Mouse (Mus musculus): ENCODE data around the gene Aldh8a1.
A peak's percentile ranks its signal among the peaks of the same experiment; 100 is the strongest.
"Not testable (repeated sequence)": the region's sequence is repeated elsewhere in the genome, so short reads cannot be mapped to it uniquely, and the experiment has no call there.

Gene Aldh8a1

DNA sequence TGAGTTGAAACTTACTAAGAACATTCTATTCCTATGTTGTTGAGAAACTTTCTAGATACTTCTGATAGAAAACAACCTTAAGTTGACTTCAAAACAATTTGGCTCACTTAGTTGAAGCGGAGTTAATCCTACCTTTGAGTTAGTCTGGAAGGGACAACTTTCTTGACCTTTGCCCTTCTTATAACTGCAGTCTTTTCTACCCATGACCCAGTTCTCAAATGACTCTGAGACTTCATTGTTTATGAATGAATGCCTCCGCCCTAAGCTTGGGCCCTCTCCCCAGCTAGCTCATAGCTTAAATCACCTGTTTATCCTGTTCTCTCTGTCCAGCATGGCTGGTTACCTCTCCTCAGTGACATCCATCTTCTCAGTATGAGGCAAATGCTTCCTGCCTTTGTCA, 7.5 kb upstream of the Aldh8a1 start:
- DNase-seq (ENCODE audit: low spot score): no peak

DNA sequence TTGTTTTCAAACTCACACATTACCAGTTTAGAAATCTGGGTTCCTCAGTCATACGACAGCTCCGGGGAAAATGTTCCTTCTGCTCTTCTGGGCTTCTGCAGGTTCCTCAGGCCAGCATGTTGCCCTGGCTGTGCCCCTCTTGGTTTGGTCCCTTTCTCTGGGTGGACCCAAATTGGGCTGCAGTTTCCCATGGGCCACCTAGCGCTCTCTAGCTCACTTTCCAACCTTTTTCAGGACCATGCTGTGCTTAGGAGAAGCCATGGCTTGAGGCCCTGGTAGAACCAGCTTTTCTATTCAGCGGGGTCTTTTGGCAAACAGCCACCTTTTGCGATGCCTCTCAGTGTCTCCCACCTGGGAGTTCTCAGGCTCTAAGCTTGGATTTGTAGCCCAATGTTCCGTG, 4.8 kb upstream of the Aldh8a1 start:
- DNase-seq (ENCODE audit: low spot score): no peak

DNA sequence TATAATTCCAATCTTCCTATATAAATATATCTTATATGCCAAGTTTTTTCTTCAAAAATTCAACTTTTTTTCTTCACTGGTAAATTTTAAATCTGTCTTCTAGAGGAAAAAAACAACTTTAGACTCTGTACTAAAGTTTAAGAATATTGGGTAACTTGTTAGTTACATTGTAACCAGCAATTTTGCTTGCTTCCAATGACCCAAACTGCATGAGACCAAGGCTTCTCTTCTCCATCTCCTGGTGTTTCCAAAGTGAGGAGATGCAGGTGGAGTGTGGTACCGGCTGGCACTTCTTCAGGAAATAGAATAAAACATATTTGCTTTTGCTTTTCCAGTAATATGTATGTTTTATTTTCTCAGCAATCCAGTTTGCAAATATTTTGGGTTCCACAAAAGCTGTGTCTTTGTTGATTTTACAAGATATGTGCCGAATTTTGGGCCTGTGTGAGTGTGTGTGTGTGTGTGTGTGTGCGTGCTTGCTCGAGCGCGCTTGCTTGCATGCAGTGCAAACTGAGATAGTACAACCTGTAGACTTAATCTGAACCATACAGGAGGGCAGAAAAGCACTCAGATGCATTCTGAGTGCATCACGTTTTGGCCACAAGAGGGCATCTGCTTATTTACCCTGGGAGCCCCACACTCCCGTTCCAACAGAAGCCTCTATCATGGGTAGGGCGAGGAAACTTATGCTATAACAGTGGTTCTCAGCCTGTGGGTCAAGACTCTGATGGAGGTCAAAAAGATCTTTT, 1.3 kb downstream of the Aldh8a1 start:
- no peak for DNase-seq (ENCODE audit: low spot score)

DNA sequence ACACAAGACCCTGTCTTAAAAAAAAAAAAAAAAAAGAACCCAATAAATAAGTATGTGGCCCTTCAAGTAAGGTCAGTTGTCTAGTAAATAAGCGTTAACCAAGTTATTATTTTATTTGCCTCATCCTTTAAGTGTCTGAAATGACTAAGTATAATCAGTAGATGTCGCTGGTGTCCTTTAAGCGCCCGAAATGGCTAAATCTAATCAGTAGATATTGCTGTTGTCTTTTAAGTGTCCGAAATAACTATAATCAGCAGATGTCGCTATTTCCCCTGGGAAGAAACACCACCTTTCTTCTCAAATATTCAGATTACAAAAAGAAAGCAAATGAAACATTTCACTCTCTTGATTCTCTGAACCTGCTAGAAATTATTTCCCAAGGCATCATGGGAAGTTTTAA, 5.8 kb downstream of the Aldh8a1 start:
- DNase-seq (ENCODE audit: low spot score): peak; percentile 88

DNA sequence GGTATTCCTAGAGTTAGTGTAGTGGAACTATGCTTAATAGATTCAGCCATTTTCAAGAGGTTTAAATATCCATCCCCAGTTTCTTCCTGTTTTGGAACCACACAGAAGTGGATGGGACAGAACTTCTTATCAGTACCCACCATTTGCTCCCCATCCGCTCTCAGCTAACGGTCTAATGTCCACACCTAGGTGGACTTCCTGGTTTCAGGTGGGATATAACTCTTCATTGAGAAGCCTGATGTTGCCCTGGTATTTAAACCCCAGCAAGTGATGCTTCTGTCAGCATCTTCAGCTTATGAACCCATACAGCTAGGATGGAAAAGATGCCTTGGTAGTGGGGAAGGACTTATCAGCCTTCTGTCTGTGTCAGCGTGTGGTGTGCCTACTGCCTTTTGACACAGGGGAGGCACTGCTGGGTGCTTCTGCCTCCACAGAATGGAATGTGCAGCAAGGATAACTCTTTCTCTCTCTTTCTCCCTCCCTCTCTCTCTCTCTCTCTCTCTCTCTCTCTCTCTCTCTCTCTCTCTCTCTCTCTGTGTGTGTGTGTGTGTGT, 8.1 kb downstream of the Aldh8a1 start:
- no peak for DNase-seq (ENCODE audit: low spot score)

DNA sequence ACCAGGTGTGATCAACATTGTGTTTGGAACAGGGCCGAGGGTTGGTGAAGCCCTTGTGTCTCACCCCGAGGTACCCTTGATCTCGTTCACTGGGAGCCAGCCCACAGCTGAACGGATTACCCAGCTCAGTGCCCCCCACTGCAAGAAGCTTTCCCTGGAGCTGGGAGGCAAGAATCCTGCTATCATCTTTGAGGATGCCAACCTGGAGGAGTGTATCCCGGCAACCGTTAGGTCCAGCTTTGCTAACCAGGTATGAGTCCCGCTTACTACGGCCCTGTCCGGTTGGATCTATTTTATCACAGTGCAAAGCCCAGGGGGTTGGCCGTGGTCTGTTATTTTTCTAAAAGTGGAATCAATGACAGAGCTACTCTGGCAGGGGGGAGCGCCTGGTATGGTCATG, 12.0 kb downstream of the Aldh8a1 start:
- no peak for DNase-seq (ENCODE audit: low spot score)

DNA sequence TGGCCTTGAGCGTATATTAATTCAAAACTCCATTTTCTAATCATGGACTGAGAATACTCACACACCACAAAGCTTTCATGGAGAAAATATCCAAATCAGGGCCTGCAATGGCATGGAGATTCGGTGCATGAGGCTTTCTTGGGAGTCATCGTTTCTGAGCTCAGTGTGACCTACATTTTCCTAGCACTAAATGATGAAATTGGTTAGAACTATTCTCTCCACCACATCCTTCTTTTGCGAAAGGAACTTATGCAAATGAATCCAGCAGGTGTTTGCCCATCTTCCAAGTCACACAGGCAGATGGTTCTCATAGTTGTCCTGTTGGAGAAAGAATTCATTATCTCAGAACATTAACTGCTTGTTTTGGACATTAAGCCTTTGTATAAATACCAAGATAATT, 13.3 kb downstream of the Aldh8a1 start:
- DNase-seq (ENCODE audit: low spot score): no peak

DNA sequence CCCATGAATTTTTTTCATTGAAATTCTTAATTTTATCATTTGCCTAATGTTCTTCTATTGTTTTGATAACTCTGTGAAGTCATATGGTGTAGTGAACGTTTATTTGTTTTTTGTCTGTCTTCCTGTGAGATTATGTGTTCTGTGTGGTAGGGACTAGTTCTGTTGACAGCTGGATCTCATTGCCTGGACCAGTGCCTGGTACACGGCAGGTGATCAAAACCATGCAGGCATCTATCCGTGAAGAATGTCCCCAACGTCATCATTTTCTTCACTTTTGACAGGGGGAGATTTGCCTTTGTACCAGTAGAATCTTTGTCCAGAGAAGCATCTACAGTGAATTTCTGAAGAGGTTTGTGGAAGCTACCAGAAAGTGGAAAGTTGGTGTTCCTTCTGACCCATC, 14.2 kb downstream of the Aldh8a1 start:
- no peak for DNase-seq (ENCODE audit: low spot score)

DNA sequence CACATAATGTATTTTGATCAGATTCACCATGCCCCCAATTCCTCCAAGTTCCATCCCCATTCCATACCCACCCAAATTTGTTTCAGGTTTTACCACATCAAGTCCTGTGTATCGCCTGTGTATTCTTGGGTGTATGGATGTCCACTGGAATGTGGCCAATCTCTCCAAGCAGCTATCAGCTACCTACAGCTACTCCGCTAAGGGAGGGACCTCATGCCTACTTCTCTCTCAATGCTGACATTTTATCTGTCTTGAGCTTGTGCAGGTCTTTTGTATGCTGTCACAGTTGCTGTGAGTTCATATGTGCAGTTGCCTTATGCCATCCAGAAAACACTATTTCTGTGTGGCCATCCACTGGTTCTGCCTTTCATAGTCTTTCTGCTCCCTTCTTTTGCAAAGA, 16.3 kb downstream of the Aldh8a1 start:
- DNase-seq (ENCODE audit: low spot score): no peak

DNA sequence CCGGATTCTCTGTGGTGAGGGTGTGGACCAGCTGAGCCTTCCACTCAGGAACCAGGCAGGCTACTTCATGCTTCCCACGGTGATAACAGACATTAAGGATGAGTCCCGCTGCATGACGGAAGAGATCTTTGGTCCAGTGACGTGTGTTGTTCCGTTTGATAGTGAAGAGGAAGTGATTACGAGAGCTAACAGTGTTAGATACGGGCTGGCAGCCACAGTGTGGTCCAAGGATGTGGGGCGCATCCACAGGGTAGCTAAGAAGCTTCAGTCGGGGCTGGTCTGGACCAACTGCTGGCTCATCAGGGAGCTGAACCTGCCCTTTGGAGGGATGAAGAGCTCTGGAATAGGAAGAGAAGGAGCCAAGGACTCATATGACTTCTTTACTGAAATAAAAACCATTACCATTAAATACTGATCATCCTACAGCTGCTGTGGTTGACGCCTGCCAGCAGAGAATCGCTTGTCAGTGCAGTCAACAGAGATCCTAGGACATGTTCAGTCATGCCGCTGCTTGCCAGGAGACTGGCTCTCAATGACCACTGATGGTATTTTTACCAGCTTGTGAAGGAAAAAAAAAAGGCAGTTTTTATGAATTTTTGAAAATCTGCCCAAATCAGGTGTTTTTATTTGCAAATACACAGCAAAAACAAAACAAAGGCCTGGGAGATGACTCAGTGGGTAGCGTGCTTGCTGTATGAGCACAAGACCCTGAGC, 18.5 kb downstream of the Aldh8a1 start:
- no peak for DNase-seq (ENCODE audit: low spot score)

DNA sequence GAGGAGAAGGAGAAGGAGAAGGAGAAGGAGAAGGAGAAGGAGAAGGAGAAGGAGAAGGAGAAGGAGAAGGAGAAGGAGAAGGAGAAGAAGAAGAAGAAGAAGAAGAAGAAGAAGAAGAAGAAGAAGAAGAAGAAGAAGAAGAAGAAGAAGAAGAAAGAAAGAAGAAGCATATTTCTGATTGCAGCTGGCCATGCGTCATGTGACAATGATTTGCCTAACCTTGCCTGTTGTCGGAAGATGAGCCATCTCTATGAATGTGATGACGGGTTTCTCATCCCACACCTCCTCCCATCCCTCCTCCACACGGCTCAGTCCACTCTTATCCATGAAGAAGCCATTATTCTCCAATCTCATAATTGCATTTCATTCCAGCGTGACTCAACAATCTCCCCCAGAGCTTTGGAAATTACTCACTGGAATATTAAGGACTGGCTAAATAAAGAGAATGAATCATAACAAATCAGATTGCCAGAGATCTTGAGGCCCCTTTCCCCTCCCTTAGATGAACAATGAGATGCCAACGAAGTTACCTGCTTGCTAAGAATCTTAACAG, 21.9 kb downstream of the Aldh8a1 start:
- not testable (repeated sequence) for DNase-seq (ENCODE audit: low spot score)

DNA sequence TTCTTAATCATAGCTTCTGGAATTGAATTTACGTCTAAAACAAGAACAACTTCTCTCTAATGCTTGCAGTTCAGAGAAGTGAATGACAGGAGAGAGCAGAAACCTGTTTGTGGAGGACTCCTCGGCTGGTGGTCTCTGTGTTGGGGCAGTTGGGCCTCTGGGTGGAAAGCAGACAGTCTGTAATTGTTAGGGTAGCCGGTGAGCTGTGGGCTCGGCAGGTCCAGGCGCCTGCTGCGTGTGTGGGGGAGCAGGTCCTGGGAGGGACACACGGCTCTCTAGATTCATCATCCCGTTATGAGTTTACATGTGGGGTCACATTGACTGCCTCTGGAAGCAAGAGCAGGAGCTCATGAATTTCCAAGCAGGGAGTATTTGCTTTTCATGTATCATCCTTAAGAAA, 22.5 kb downstream of the Aldh8a1 start:
- DNase-seq (ENCODE audit: low spot score): no peak

DNA sequence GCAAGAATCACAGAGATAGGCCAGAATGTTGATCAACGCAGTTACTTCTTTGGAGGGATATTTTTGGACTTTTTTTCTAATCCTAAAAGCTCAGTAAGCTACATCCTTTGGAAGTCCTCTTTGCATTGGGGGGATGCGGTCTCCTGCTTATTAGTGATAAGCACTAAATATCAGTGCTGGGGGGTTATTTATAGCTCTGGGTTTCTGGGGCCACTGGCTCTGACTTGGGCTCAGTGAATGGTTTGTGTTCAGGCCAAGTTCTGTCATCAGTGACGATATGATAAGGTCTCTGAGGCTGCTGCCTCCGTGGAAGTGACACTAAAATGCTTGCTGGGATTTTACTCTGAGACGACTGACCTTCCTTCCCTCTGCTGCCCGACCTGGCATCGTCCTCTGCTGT, 22.9 kb downstream of the Aldh8a1 start:
- no peak for DNase-seq (ENCODE audit: low spot score)

DNA sequence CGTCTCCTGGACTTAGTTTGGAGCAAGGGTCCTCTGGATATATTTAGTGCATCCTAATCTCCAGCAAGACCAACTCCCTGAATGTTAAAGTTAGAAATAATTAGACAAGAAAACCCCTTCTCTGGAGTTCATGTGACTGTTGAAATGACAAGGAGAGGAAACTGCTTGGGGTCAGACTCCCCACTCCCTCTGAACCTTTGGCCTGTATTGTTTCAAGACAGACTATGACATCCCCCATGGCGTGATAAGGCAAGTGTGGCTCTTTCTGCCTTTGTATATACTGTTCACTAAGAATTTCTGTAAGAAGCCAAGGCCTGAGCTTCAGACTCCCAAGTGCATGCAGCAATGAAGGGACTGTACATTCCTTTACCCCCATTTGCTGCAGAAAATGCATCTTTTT, 23.4 kb downstream of the Aldh8a1 start:
- no peak for DNase-seq (ENCODE audit: low spot score)

DNA sequence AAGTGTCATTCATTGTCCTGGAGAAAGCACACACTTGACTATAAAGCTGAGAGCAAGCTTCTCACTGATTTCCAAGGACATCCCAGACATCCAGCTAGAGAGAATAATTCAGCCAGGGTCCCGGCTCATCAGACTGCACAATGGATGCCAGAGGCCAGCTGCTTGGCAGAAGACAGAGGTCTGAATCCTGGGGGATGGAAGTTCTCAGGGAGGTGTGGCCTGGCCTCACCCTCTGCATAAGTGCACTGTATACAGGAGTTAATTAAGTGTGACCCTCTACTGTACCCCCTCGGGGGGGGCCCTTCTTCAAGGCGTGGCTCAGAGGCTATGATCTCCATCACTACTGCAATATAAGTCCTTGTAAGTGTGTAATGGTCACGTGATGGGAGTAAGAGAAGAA, 24.2 kb downstream of the Aldh8a1 start:
- no peak for DNase-seq (ENCODE audit: low spot score)

DNA sequence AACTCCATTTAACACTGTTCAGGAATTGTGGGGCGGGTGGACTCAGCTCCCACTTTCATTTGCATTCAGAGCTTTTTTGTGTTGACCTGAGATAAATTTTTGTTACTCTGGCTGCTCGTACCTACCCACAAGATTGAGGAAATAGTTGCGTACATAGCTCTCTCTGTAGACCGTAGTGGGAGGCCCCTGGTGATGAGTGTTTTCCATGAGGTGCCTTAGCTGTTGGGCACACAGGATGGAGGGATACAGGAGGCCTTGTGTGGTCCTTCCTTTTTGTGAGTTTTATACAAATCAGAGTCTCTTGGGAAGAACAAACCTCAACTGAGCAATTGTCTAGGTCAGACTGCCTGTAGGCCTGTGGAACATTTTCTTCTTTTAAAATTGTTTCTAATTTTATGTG, 27.7 kb downstream of the Aldh8a1 start:
- no peak for DNase-seq (ENCODE audit: low spot score)

DNA sequence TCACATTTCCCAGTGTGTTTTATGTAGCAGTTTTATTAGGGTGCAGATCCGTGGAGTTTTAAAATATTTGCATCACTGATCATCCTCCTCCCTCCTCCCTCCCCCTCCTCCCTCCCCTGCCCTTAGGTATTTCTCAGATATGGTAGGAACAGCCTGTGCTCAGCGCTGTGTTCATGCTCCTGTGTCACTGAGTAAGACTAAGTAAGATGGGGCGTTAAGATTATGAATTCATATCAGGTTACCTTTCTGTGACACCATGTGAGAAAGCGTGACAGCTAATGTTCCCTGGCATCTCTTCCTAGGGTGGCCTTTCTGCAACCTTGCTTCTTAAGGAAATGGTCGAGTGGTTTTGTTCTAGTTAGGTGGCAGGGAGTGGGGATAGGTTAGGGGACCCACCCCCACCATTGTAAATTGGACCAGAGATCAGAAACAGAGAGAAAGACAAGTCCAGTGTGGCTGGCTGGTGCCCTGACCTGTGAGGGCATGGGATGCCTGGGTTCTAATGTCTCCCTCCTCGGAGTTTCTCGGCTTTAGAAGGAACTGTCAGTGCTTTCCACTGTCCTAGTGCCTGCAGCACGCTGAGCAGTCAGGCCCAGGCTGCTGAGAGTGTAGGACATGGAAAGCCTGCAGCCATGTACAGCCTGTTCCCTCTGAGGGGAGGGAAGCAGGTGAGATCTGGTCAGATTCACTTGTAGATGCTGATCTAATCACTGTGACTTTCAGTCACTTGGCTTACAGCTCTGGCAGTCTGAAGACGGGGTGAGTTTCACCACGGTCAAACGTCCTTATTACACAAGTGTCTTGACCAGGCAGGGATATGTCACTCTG, 28.8 kb downstream of the Aldh8a1 start:
- DNase-seq (ENCODE audit: low spot score): no peak

DNA sequence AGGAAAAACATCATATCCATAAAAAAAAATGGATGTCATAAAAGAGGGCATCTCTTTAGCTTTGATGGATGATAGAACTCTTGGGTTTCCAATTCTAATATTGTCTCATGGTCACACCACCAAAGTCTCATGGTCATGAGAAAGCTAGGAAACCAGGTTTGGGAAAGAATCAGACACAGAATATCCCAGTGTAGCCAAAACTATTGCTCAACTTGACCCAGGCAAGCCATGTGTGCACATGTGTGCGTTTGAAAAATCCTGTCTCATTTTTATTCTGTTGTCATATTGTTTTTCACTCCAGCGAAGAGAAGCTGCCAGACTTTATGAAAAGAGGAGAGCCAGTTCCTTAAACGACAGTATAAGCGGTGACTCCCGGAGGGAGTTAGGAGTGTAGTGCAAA, 33.6 kb downstream of the Aldh8a1 start:
- DNase-seq (ENCODE audit: low spot score): no peak

DNA sequence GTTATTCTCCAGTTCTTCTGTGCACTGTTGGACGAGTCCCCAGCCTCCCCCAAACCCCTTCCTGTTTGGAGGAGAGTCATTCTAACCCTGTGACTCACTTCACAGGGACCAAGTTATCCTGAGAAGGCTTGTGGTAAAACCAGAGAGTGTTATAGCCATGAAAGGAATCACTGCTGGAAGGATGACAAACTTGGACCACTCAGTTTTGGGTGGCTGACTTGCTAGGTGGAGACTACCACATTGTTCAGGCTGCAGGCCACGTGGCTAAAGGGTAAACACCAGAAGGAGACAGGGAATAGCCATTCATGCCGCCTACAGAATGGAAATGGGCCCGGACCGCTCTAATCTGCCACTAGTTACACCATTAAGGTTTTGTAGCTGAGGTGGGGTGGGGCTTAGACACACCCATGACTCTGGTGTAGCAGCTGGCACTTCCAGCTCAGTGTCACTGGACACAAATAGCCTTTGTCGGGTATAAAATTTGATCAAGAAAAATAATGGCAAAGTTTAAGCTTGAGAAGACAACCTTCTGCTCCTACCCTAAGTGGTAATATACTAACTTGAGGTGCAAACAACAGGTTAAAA, 34.6 kb downstream of the Aldh8a1 start:
- no peak for DNase-seq (ENCODE audit: low spot score)

DNA sequence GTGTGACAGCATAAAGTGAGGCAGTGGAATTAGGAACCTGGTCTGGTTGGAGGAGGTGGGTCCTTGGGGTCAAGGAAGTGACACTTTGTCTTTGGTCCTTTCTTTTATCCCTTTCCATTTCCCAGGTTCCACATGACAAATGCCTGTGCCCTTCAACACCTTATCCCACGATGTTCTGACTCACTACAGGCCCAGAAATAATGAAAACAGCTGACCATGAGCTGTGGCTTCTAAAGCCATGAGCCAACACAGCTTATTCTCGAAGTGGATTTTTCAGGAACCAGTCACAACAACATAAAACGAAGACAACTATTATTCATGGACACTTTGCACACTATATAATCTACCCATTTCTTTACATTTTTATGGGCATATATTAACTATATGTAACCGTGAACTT, 37.9 kb downstream of the Aldh8a1 start:
- no peak for DNase-seq (ENCODE audit: low spot score)

DNA sequence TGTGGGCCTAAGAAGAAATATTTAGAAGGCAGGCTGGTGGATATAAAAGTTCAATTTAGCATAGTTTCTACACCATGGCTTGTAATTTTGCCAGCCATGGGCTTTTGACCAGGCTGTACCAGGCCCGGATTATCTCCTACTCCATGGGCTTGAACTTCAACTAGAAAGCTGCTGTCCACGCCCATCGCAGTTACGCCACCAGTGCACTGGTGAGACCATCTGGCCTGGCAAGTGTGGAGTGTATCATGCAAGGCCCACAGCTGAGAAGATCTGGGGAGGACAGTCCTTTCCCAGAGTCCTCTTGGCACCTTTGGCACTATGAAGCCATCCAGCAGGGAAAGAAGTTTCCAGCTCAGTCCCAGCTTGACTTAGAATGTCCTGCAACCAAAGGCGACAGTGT, 39.1 kb downstream of the Aldh8a1 start:
- no peak for DNase-seq (ENCODE audit: low spot score)

DNA sequence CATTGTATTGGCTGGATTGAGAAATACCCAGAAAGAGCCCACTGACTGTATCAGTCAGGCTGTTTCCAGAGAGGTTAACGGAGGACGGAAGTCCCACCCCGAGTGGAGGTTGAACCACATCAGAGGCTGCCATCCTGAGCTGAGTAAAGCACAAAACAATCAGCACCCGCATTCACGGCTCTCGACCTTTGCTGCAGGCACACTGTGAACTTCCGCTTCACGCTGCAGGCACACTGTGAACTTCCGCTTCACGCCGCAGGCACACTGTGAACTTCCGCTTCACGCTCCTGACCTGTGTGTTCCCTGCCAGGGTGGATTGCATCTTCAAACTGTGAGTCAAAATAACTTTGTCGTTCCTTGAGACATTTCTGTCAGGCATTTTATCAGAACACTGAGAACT, 42.1 kb downstream of the Aldh8a1 start:
- DNase-seq (ENCODE audit: low spot score): no peak
